Mouse (Mus musculus): ENCODE data around the gene Gtpbp4.
"Not testable (repeated sequence)": the region's sequence is repeated elsewhere in the genome, so short reads cannot be mapped to it uniquely, and the experiment has no call there.

DNA sequence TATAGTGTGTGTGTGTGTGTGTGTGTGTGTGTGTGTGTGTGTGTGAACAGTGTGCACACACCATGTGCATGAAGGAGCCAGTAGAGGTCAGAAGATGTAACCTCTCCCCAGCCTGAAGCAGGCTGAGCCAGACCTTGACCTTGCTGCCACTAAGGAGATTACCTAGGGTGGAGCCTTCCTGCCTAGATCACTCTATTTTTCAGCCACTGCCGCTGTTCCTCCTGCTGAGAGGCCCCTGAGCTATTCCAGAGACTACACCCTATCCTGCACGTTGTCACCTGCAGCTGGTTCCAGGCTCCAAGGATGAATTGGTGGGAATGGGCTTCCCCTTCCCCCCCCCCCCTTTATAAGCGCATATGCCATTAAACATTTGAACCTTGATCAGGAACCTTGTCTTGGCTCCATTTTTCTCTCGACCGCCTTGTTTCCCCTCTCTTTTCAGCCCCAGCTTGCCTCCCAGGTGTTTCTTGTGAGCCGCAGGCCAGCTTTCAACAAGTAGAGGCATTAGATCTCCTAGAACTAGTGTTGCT lies 58.2 kb downstream of the Gtpbp4 start:
- TF ChIP-seq CTCF (IDR thresholded peaks at IDR 0.05; ENCODE audit: low read depth, low read length); POLR2A (IDR thresholded peaks at IDR 0.05; ENCODE audit: insufficient read depth, low read length): not testable (repeated sequence)
- TF ChIP-seq EP300 (IDR thresholded peaks at IDR 0.05; ENCODE audit: insufficient read depth, low read depth, low read length) = 0 out of 2 replicates have a peak, but pooled peaks have one; percentile 15
